Mouse (Mus musculus): ENCODE results near the gene Yme1l1.
A peak's percentile ranks its signal among the peaks of the same experiment; 100 is the strongest.

Gene Yme1l1

DNA sequence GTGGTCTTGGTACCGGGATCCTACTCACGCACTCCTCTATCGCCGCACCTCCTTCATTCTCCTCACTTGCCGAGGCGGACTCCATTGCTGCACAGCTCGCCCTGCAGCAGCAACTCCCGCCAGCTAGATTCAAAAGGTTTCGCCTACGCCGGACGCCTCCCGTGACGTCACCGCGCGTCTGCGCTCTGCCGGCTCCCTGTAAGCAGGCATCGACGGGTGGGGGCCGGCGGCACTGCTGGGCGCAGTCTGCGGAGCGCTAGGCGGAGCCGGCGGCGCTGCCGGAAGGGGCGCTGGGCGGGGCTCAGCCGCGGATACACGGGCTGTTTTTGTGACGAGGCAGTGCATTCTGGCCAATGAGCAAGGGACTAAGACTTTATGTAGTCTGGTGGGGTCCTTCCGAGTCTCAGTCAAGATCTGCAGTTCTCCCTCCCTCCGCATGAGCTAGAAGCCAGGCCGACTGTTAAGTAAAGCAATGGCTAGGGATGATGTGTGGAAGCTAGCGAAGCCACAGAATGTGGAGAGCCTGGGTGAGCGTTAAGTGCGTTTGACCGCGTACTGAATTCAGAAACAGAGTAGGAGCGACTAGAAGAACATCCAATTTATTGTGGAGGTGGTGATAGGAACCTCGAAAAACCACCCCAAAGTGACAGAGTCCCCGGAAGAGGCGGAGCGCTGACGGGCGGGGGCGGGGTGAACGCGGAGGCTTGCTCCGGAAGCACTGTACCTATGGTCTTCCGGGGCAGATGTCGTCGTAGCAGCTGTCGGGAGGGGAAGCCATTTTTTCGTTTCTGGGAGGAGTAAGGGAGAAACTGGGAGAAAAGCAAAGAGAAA, at the start of gene Yme1l1, which contains the start of gene Mastl:
Gene Yme1l1, plus strand, starts transcription at position 593 of the 831 bp plus-strand sequence.
Gene Mastl, minus strand, starts transcription at position 248 of the 831 bp plus-strand sequence.
- DNase-seq (ENCODE audit: low spot score): peak; percentile 97

GRCm38 (mm10) chr2:23119573-23119972, 36.6 kb upstream of the Yme1l1 start:
- no peak for DNase-seq (ENCODE audit: low spot score)

- DNase-seq (ENCODE audit: low spot score): no peak
Observed at GRCm38 (mm10) chr2:23155199-23155621, 959 bp upstream of the Yme1l1 start.

DNA sequence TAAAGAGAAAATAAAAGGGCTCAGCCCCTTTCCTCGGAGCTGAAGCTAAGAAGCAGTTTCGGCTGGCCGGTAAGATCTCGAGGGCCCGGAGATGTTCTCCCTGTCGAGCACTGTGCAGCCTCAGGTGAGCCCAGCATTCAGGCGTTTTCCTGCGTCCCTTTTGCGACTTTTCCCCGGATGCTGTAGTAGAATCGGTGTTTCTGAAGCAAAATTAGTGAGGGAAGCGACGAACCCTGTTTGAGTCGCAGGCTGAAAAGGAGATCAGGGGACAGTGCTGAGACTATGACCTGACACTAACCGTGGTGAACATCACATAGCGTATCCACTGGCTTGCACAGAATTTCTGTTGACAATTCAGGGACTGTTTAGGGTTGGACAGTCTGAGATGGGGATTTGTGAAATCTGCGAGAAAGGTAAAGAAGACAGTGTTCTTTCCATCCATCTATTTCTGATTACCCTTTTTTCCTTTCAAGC, 476 bp downstream of the Yme1l1 start:
- DNase-seq (ENCODE audit: low spot score): no peak

DNA sequence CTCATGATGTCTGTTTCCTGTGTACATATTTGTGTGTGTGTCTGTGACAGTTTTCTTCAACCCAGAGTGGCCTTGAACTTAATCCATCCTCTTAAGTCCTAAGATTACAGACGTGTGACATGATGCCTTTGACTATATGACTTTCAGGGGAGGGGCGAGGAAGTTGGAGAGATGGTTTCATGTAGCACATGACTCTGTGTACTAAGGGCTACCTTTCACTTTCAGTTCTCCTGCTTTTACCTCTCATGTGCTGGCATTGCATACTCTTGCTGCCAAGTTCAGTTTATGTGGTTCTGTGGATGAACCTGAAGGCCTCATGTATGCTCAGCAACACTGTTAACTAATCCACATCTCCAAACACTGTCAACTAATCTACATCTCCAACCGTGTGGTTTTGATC, 16.1 kb downstream of the Yme1l1 start:
- no peak for DNase-seq (ENCODE audit: low spot score)

DNA sequence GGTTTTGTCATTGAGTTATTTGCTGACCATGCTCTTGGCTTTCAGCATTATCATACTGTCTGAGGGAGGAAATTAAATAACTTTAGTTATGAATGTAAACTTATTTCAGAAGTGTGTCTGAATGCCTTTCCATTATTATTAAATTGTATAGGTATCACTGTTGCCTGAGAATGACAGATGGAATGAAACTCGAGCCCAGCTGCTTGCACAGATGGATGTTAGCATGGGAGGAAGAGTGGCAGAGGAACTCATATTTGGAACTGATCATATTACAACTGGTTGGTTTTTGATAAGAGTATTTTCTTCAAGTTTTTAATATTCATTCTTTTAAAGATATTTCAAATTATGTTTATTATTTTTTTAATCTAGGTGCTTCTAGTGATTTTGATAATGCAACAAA, 38.2 kb downstream of the Yme1l1 start:
- DNase-seq (ENCODE audit: low spot score): no peak

GRCm38 (mm10) chr2:23201034-23201433, 44.9 kb downstream of the Yme1l1 start:
- DNase-seq (ENCODE audit: low spot score): no peak

- no peak for DNase-seq (ENCODE audit: low spot score)
Observed at GRCm38 (mm10) chr2:23202900-23203670, 46.9 kb downstream of the Yme1l1 start.

GRCm38 (mm10) chr2:23207070-23207526, 50.9 kb downstream of the Yme1l1 start, which contains the start of gene 4931423N10Rik:
4931423N10Rik (plus strand) TSS chr2:23207476.
- no peak for DNase-seq (ENCODE audit: low spot score)

- no peak for DNase-seq (ENCODE audit: low spot score)
Observed at GRCm38 (mm10) chr2:23213661-23214060, 57.5 kb downstream of the Yme1l1 start.

GRCm38 (mm10) chr2:23225199-23225598, 69.0 kb downstream of the Yme1l1 start:
- DNase-seq (ENCODE audit: low spot score): no peak

DNA sequence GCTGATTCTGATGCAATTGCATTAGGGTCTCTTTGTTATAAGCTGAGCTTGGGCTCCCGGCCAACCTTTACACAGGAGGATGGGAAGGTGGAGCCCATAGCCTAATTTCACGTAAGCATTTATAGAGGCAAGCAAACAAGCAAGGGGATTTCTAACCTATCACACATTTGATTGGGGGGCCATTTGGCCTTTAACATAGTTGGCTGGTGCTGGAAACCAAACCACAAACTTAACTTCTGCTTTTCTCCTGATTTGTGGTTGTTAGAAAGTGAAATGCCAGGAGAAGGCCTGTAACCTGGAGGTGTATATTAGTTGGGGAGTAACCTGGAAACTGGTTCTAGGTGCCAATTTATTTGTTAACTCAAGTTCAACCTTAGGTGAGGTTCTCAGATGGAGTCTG, 72.3 kb downstream of the Yme1l1 start:
- DNase-seq (ENCODE audit: low spot score): no peak

DNA sequence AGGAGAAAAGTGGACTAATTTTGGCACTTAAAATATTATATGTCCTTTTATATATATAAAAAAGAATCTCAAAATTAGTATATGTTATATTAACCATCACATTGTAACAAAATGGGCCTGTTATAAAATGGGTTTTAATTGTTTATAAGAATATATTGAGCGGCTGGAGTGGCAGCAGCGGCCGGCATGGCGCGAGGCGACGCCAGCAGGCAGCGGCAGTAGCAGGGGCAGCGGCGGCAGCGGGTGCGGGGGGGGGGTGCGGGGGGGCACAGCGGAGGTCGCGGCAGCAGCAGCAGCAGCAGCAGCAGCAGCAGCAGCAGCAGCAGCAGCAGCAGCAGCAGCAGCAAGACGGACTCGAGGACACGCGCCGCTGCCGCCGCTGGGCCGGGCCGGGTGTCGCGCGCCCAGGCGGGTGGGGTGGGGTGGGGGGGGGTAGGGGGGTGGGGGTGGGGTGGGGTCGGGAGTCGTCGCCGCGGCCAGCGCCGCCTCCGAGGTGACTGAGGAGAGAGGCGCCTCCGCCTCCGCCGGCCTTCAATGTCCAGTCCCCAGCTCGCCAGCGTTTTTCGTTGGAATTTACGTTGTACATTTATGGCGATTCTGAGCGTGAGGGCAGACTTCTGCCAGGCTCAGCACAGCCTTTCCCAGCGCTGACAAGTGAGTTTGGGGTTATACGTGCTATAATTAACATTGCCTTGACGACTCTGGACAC, 78.0 kb downstream of the Yme1l1 start:
- DNase-seq (ENCODE audit: low spot score): no peak
